Mouse (Mus musculus): ENCODE results near the gene Mtrr. TPM values are rescaled to one million over a fixed set of nuclear protein-coding genes. Genes with fewer than 3 reads are reported as not detected.

Gene Mtrr
- polyA plus RNA-seq, 1 experiment: 11.9 TPM

DNA sequence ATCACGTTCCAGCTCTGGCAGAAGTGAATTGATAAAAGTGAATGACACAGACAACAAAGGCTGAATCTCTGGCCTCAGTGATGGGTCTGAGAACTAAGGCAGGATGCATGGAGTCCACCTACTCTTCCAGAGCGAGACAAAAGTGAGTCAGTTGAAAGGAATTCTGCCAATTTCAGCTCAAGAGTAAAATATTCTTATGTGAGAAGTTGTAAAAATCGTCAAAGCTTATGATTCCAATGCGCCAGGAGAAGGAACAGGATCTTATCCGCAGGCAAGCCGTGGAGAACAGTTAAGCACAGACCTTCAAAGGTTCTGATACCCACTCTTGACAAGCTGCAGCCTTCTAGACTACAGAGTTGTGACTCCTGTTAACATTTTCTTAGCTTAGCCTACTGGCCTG is 21.1 kb upstream of the Mtrr start:
- Histone ChIP-seq H3K4me3 (ENCODE audit: insufficient read depth, poor library complexity, severe bottlenecking) (no peak overlapping the region), H3K36me3 (ENCODE audit: control insufficient read depth, insufficient read depth) (no peaks in the 10 kb centered on the region), H3K27me3 (ENCODE audit: control insufficient read depth, insufficient read depth, insufficient read length) (no peaks in the 10 kb centered on the region), H3K79me2 (ENCODE audit: control insufficient read depth, insufficient read depth) (no peaks in the 10 kb centered on the region), H3K79me3 (ENCODE audit: low read depth) (no peaks in the 10 kb centered on the region), H3ac (ENCODE audit: control insufficient read depth, insufficient read length, low read depth) (no peak overlapping the region)
- TF ChIP-seq USF1 (IDR thresholded peaks at IDR 0.05; ENCODE audit: low read depth): no peak
- TF ChIP-seq CEBPB (IDR thresholded peaks at IDR 0.05; ENCODE audit: low read depth): no peak
- TF ChIP-seq CTCF (IDR thresholded peaks at IDR 0.05; ENCODE audit: control insufficient read depth, insufficient read depth, insufficient read length): no peak
- TF ChIP-seq MYOD1 (IDR thresholded peaks at IDR 0.05; ENCODE audit: control insufficient read depth, insufficient read length, low read depth): no peak
- no peak for TF ChIP-seq MYOG (IDR thresholded peaks at IDR 0.05; ENCODE audit: control insufficient read depth, extremely low read depth, insufficient read length)
- TF ChIP-seq FOSL1 (IDR thresholded peaks at IDR 0.05; ENCODE audit: insufficient read depth, low read length, poor library complexity, severe bottlenecking): no peak
- no peak for TF ChIP-seq MAX (IDR thresholded peaks at IDR 0.05)

DNA sequence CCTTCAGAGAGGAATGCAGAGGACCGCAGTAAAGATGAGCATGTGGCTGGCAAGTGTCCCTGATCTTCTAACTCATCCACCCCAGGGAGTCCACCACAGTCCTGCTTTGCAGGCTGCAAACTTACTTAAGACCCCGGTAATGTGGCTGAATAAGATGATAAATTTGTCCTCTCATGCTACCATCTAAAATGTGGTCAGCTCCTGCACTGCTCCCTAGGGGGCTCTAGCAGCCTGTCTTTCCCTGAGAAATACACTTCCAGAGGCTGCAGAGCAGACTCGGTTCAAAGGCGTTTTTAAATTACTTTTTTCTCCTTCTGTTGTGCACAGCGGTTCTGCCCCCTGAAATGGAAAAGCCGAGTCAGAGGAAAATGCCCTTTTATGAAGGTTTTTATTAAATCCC is 19.2 kb upstream of the Mtrr start:
- no peaks in the 10 kb centered on the region for H3K27me3 ChIP-seq (ENCODE audit: control insufficient read depth, insufficient read depth, insufficient read length)
- H3K36me3 ChIP-seq (ENCODE audit: control insufficient read depth, insufficient read depth): no peaks in the 10 kb centered on the region
- H3ac ChIP-seq (ENCODE audit: control insufficient read depth, insufficient read length, low read depth): no peak overlapping the region
- no peak overlapping the region for H3K4me3 ChIP-seq (ENCODE audit: insufficient read depth, poor library complexity, severe bottlenecking)
- no peaks in the 10 kb centered on the region for H3K79me3 ChIP-seq (ENCODE audit: low read depth)
- no peaks in the 10 kb centered on the region for H3K79me2 ChIP-seq (ENCODE audit: control insufficient read depth, insufficient read depth)
- TF ChIP-seq CTCF (IDR thresholded peaks at IDR 0.05; ENCODE audit: control insufficient read depth, insufficient read depth, insufficient read length) (no peak), CEBPB (IDR thresholded peaks at IDR 0.05; ENCODE audit: low read depth) (no peak), MYOD1 (IDR thresholded peaks at IDR 0.05; ENCODE audit: control insufficient read depth, insufficient read length, low read depth) (no peak), FOSL1 (IDR thresholded peaks at IDR 0.05; ENCODE audit: insufficient read depth, low read length, poor library complexity, severe bottlenecking) (no peak), MYOG (IDR thresholded peaks at IDR 0.05; ENCODE audit: control insufficient read depth, extremely low read depth, insufficient read length) (no peak), USF1 (IDR thresholded peaks at IDR 0.05; ENCODE audit: low read depth) (no peak), MAX (IDR thresholded peaks at IDR 0.05) (no peak)

GRCm38 (mm10) chr13:68598953-68599352 is 17.0 kb upstream of the Mtrr start:
- Histone ChIP-seq H3K79me2 (ENCODE audit: control insufficient read depth, insufficient read depth) (no peaks in the 10 kb centered on the region), H3K4me3 (ENCODE audit: insufficient read depth, poor library complexity, severe bottlenecking) (no peak overlapping the region), H3ac (ENCODE audit: control insufficient read depth, insufficient read length, low read depth) (no peak overlapping the region), H3K27me3 (ENCODE audit: control insufficient read depth, insufficient read depth, insufficient read length) (no peaks in the 10 kb centered on the region), H3K79me3 (ENCODE audit: low read depth) (no peaks in the 10 kb centered on the region), H3K36me3 (ENCODE audit: control insufficient read depth, insufficient read depth) (no peaks in the 10 kb centered on the region)
- TF ChIP-seq CEBPB (IDR thresholded peaks at IDR 0.05; ENCODE audit: low read depth) (no peak), CTCF (IDR thresholded peaks at IDR 0.05; ENCODE audit: control insufficient read depth, insufficient read depth, insufficient read length) (no peak), MAX (IDR thresholded peaks at IDR 0.05) (no peak), FOSL1 (IDR thresholded peaks at IDR 0.05; ENCODE audit: insufficient read depth, low read length, poor library complexity, severe bottlenecking) (no peak), MYOG (IDR thresholded peaks at IDR 0.05; ENCODE audit: control insufficient read depth, extremely low read depth, insufficient read length) (no peak), MYOD1 (IDR thresholded peaks at IDR 0.05; ENCODE audit: control insufficient read depth, insufficient read length, low read depth) (no peak), USF1 (IDR thresholded peaks at IDR 0.05; ENCODE audit: low read depth) (no peak)

DNA sequence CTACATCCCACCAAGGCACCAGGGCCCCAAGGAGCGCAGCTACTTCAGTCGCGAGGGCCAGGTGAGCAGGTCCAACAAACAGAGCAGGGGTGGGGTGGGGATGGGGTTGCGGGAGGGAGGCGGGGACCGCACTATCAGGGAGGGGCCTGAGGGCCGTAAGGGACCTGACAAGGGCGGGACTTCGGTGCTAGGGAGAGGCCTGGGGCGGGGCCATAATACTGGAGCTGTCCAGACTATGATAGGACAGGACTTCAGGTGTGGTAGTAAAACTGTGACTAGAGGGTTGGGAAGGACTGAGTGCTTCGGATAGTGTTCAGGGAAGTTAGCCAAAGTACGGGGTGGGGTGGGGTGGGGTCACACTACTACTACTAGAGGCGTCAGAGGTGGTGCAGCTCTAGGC is 15.7 kb upstream of the Mtrr start:
- Histone ChIP-seq H3K79me3 (ENCODE audit: low read depth) (no peaks in the 10 kb centered on the region), H3ac (ENCODE audit: control insufficient read depth, insufficient read length, low read depth) (no peak overlapping the region), H3K36me3 (ENCODE audit: control insufficient read depth, insufficient read depth) (peaks cover 2% of the 10 kb centered on the region), H3K79me2 (ENCODE audit: control insufficient read depth, insufficient read depth) (no peaks in the 10 kb centered on the region), H3K27me3 (ENCODE audit: control insufficient read depth, insufficient read depth, insufficient read length) (no peaks in the 10 kb centered on the region), H3K4me3 (ENCODE audit: insufficient read depth, poor library complexity, severe bottlenecking) (no peak overlapping the region)
- no peak for TF ChIP-seq USF1 (IDR thresholded peaks at IDR 0.05; ENCODE audit: low read depth)
- TF ChIP-seq FOSL1 (IDR thresholded peaks at IDR 0.05; ENCODE audit: insufficient read depth, low read length, poor library complexity, severe bottlenecking): no peak
- no peak for TF ChIP-seq MAX (IDR thresholded peaks at IDR 0.05)
- TF ChIP-seq CEBPB (IDR thresholded peaks at IDR 0.05; ENCODE audit: low read depth): no peak
- TF ChIP-seq CTCF (IDR thresholded peaks at IDR 0.05; ENCODE audit: control insufficient read depth, insufficient read depth, insufficient read length): no peak
- TF ChIP-seq MYOG (IDR thresholded peaks at IDR 0.05; ENCODE audit: control insufficient read depth, extremely low read depth, insufficient read length): no peak
- no peak for TF ChIP-seq MYOD1 (IDR thresholded peaks at IDR 0.05; ENCODE audit: control insufficient read depth, insufficient read length, low read depth)

DNA sequence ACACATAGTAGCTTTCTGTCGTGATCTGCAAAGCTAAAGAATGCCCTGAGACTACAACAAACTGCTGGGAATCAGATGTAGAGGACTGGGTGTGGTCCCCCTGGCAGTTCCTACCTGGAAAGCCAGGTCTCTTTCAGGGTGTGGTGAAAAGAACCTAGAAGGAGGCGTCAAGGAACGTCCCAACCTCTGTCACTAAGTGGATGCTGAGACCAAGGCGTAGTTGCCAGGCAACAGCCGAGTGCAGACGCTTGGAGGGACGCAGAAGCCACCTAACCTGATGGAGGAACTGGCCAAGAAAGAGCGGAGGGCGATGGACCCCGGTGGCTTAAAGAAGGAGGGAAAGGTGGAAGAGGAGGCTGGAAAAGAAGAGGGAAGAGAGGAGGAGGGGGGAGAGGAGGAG is 15.2 kb upstream of the Mtrr start, which contains the start of gene 1700001L19Rik:
Gene 1700001L19Rik, plus strand, starts transcription at position 223 of the 400 bp plus-strand sequence.
- H3K79me2 ChIP-seq (ENCODE audit: control insufficient read depth, insufficient read depth): no peaks in the 10 kb centered on the region
- peaks cover 3% of the 10 kb centered on the region for H3K36me3 ChIP-seq (ENCODE audit: control insufficient read depth, insufficient read depth)
- H3K27me3 ChIP-seq (ENCODE audit: control insufficient read depth, insufficient read depth, insufficient read length): no peaks in the 10 kb centered on the region
- TF ChIP-seq MYOD1 (IDR thresholded peaks at IDR 0.05; ENCODE audit: control insufficient read depth, insufficient read length, low read depth) (no peak), MYOG (IDR thresholded peaks at IDR 0.05; ENCODE audit: control insufficient read depth, extremely low read depth, insufficient read length) (no peak), CTCF (IDR thresholded peaks at IDR 0.05; ENCODE audit: control insufficient read depth, insufficient read depth, insufficient read length) (no peak), CEBPB (IDR thresholded peaks at IDR 0.05; ENCODE audit: low read depth) (no peak)
- H3K79me3 ChIP-seq (ENCODE audit: low read depth): no peaks in the 10 kb centered on the region
- H3ac ChIP-seq (ENCODE audit: control insufficient read depth, insufficient read length, low read depth): no peak within 1 kb of the TSS
- no peak within 1 kb of the TSS for H3K4me3 ChIP-seq (ENCODE audit: insufficient read depth, poor library complexity, severe bottlenecking)

DNA sequence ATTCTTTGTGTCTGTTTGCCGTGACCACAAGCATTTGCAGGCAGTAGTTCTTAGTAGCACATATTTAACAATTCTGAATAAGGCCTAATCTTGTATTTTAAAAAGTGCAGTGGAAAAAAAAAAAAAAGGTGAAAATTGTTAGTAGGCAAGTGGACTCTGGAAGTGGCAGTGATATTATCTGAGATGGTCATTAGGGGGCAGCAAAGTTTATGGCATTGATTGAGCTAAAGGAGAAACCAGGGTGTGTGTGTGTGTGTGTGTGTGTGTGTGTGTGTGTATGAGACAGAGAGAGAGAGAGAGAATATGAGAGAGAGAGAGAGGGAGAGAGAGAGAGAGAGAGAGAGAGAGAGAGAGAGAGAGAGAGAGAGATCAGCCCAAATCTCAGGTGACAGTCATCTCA is 11.8 kb upstream of the Mtrr start:
- Histone ChIP-seq H3K36me3 (ENCODE audit: control insufficient read depth, insufficient read depth) (peaks cover 25% of the 10 kb centered on the region), H3K79me3 (ENCODE audit: low read depth) (no peaks in the 10 kb centered on the region), H3K4me3 (ENCODE audit: insufficient read depth, poor library complexity, severe bottlenecking) (no peak overlapping the region)

More for the DNA sequence above, 11.8 kb upstream of the Mtrr start:
- no peak for TF ChIP-seq CTCF (IDR thresholded peaks at IDR 0.05; ENCODE audit: control insufficient read depth, insufficient read depth, insufficient read length)
- no peak for TF ChIP-seq MAX (IDR thresholded peaks at IDR 0.05)
- no peak for TF ChIP-seq USF1 (IDR thresholded peaks at IDR 0.05; ENCODE audit: low read depth)
- no peak for TF ChIP-seq FOSL1 (IDR thresholded peaks at IDR 0.05; ENCODE audit: insufficient read depth, low read length, poor library complexity, severe bottlenecking)
- TF ChIP-seq MYOG (IDR thresholded peaks at IDR 0.05; ENCODE audit: control insufficient read depth, extremely low read depth, insufficient read length): no peak
- no peak for TF ChIP-seq MYOD1 (IDR thresholded peaks at IDR 0.05; ENCODE audit: control insufficient read depth, insufficient read length, low read depth)
- TF ChIP-seq CEBPB (IDR thresholded peaks at IDR 0.05; ENCODE audit: low read depth): no peak
- H3ac ChIP-seq (ENCODE audit: control insufficient read depth, insufficient read length, low read depth): no peak overlapping the region
- H3K79me2 ChIP-seq (ENCODE audit: control insufficient read depth, insufficient read depth): no peaks in the 10 kb centered on the region
- no peaks in the 10 kb centered on the region for H3K27me3 ChIP-seq (ENCODE audit: control insufficient read depth, insufficient read depth, insufficient read length)
